Mouse (Mus musculus): ENCODE measurements at regions not wholly inside any gene's neighbourhood (a gene's known extent, or its start where the extent isn't known, plus 50 kb on each side); places are given as distances from the start of the nearest gene placed in this dataset.

DNA sequence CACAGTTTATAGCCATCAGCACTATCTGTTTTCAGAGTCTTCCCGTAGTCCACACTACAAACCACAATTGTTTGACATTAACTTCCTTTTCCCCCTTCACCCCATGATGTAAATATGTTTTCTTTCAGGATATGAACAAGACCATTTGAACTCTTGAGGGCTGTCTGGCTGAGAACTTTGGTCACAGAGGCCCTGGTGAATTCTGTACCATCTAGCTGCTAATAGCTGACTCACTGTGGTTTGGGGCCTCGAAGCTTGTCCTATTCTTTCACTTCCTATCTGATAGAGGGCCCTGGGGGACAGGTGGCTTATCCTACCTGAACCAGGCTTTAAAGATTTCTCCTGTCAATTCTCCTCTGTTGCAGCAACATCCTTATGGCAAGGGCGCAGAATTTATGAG is 188.2 kb upstream of the Zc3h12c start:
- TF ChIP-seq MYOD1 (IDR thresholded peaks at IDR 0.05; ENCODE audit: control insufficient read depth in 1 of 3, insufficient read length in 2 of 3, low read depth in 2 of 3) (no peak), CEBPB (IDR thresholded peaks at IDR 0.05; ENCODE audit: insufficient read depth, poor library complexity, severe bottlenecking) (no peak), POLR2A (IDR thresholded peaks at IDR 0.05; ENCODE audit: insufficient read length, low read depth) (no peak), MYOG (IDR thresholded peaks at IDR 0.05; ENCODE audit: control insufficient read depth in 1 of 3, insufficient read depth in 1 of 3, insufficient read length in 2 of 3, low read depth in 2 of 3) (no peak), POLR2AphosphoS2 (IDR thresholded peaks at IDR 0.05; ENCODE audit: insufficient read length, low read depth) (no peak)
